Mouse (Mus musculus) gastrocnemius, adult 2 months (tissue): ENCODE results near the gene Cyp2c23. TPM values are rescaled to one million over a fixed set of nuclear protein-coding genes. Genes with fewer than 3 reads are reported as not detected.
A peak's percentile ranks its signal among the peaks of the same experiment; 100 is the strongest.

Experiments used
- DNase-seq: peaks from one replicate; pipeline ENCODE4 v3.0.0; 2022
- H3K27ac ChIP-seq: fragments of 200-600 bp; 2 replicates; pipeline ENCODE4 v1.8.1; 2022; ENCODE audit warnings: mild to moderate bottlenecking
- H3K4me3 ChIP-seq: fragments of 200-600 bp; 2 replicates; pipeline ENCODE4 v1.8.1; 2022; ENCODE audit warnings: mild to moderate bottlenecking, moderate library complexity
- CTCF ChIP-seq: fragments of 200-600 bp; IDR thresholded peaks from 2 replicates; pipeline ENCODE4 v1.8.1; 2022; ENCODE audit warnings: antibody characterized with exemption, mild to moderate bottlenecking, moderate library complexity
- intact Hi-C: fragments of 180-260 bp; cut with DNase I; formaldehyde crosslinking; loops from one replicate; pipeline ENCODE4 v1.15.1; 2025
- total RNA-seq, 2 experiments: library from RNA; stranded (reverse); gene quantifications; 2 replicates each; pipeline ENCODE4 v1.2.3; 2021

Cyp2c23 gene
- total RNA-seq, 2 experiments from 2014 or later = not detected

DNA sequence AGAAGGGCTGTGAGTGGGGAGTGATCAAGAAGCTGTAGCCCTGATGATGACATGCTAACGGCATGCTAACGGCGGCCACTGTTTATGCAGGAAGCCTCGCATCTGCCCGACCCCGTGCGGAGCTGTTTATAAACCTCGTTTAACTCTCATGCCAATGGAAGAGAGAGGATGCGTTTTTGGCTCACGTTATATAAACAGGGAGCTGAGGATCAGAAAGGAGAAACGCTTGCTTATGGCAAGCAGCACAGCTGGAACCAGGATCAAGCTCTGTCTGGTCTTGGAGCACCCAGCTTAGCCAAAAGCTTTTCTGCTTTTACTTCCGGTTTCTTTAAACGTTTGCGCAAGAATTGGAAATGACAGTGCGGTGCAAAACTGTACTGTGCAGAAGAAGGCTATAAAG is 20.2 kb downstream of the Cyp2c23 start:
- no peak overlapping the region for H3K4me3 ChIP-seq
- intact Hi-C loops = no loop called here

DNA sequence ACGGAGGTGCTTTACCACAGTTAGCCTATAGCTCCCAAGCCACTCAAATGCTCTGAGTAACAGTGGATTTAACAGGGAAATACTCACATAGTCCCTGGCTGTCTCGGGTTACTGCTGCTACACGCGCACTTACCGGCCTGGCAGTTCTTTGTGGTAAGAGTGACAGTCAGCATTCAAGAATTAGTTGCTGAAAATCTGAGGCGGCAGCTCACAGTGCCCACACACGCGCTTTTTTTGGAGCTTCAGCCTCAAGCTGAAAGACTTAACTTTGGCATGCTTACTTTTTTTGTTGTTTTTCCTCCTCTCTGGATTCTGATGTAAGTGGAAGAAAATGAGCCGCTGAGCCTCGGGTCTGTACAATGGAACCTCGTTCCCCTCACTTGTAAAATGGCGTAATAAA is 21.8 kb downstream of the Cyp2c23 start:
- H3K27ac ChIP-seq = no peak overlapping the region
- no peak overlapping the region for H3K4me3 ChIP-seq
- no peak for DNase-seq
- no peak for TF ChIP-seq CTCF
- intact Hi-C loops = no loop called here

More for the DNA sequence above, 20.2 kb downstream of the Cyp2c23 start:
- no peak for TF ChIP-seq CTCF
- no peak overlapping the region; the same call in 1 of the 2 replicates for H3K27ac ChIP-seq
- no peak for DNase-seq

DNA sequence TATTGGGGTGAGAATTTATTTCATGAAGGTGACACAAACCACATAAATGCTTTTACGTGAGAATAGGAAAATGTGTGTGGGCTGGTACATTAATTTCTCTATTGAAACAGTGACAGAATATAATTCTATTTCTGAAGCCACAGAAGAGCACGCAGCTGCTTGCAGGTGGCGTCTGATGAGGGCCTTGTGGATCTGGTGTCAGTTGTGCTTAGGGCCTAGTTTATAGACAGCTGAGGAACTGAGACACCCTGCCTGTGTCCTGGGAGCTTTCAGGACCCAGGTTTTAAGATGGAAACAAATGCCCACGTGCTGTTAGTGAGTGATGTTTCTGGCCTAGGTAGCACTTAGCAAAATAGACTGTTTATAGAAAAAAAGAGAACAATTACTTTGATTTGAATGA is 24.0 kb downstream of the Cyp2c23 start:
- DNase-seq = no peak
- intact Hi-C loops = no loop called here
- Histone ChIP-seq H3K4me3 (no peak overlapping the region), H3K27ac (no peak overlapping the region)
- TF ChIP-seq CTCF = no peak

DNA sequence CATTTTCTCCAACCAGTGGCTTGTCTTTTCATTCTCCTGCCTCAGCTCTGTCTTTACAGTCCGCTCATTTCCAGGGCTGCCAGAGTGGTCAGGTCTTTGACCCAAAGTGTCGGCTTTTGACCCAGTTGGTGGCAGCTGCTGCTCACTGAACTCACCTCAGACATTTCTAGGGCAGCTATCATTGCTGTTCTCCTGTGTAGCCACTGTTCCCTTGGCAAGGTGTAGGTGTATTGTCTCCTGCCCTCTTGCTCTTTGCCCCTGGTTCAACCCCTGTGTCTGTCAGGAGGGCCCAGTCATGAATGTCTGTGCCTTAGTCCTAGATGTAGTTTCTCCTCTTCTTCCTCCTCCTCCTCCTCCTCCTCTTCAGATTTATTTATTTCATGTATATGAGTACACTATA is 24.7 kb downstream of the Cyp2c23 start:
- no peak overlapping the region for H3K27ac ChIP-seq
- intact Hi-C loops = no loop called here
- H3K4me3 ChIP-seq = no peak overlapping the region
- no peak for DNase-seq
- TF ChIP-seq CTCF = no peak

DNA sequence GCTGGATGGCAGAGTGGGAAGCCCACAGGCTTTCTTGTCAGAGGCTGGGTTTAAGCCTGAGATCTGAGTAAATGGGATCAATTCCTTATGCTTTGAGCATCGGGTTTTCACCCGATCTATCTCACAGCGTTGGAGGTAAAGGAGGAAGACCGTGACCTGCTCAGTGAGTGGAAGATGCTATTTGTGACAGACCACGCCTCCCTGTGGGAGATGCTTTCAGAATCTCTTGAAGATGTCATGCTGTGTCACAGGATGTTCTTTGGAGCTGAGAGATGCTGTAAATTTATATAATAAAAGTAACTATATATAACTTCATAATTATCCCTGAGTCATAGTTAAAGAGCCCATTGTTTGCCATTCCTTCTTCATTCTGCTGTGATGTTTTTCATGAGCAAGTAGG is 28.3 kb downstream of the Cyp2c23 start:
- TF ChIP-seq CTCF = no peak
- intact Hi-C loops = no loop called here

DNA sequence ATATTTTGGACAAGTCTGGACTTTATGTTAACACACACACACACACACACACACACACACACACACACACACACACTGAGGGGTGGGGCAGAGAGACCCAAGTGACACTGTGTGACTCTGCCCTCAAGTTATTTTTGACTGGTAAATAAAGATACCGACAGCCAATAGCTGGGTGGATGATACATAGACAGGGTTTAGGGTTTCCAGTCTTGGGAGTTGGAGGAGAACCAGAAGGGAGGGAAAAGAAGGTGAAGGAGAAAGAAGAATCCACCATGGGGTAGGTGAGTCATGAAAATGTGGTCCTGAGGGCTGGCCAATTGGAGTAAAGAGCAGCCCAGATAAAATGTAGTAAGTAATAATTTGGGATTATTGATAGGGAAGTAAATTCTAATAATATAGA is 28.9 kb downstream of the Cyp2c23 start:
- DNase-seq = no peak
- Histone ChIP-seq H3K4me3 (peak overlapping the region; percentile 50), H3K27ac (peak overlapping the region; percentile 71)
- no peak for TF ChIP-seq CTCF
- intact Hi-C loops = no loop called here

More for the DNA sequence above, 28.3 kb downstream of the Cyp2c23 start:
- Histone ChIP-seq H3K27ac (peak overlapping the region; percentile 71), H3K4me3 (peak overlapping the region; percentile 50)
- DNase-seq = no peak

DNA sequence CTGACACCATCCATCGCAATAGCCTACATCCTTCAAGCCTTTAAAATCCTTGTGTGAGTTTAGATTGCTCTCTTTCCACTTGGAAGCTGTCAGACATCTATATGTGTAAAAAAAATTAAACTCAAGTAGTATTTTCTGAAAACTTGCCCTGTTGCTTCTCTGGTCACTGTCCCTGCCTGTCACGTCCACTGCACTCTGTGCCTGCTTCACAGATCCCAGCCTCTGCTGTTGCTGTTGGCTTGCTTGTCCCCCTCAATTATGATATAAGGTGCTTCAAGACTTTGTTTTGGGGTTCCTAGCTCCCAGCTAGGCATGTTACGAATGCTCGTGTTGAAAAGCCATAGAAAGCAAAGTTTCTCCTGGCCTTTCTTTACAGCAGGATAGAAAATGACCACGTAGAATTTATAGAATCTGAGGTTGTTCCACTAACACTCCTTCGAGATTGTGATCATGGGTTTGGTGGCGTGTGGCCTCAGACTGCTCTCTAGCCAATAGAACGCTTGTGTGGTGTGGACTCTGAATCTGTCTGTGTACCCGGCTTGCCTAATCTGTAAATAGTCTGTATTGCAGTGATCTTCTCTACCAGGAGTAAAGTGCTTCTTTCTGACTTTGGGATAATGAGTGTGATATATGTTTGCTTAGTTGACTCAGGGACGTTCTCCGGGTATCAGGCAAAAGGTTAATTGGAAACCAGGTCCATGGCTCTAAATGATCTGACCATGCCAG is 30.0 kb downstream of the Cyp2c23 start:
- intact Hi-C loops = no loop called here
- Histone ChIP-seq H3K27ac (no peak overlapping the region), H3K4me3 (no peak overlapping the region)
- DNase-seq = no peak
- no peak for TF ChIP-seq CTCF

DNA sequence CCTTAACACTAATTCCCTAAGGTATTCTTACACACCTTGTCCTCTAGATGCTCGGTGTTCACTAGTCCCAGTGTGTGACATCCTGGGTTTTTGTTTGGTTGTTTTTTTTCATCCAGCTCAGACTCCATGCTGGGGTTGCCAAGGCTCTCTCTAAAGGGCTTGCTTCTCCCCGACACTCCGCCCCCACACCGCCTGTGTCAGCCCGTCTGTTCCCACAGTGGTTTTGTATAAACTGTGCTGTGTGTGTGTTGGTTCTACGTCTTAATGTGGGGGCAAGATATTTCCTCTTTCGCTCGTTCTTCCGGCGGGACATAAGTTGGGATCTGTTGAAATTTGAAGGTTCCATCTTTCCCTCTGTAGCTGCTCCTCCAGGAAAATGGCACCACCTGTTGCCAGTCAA is 30.9 kb downstream of the Cyp2c23 start:
- Histone ChIP-seq H3K4me3 (no peak overlapping the region), H3K27ac (no peak overlapping the region)
- intact Hi-C loops = no loop called here
- no peak for TF ChIP-seq CTCF
- no peak for DNase-seq

DNA sequence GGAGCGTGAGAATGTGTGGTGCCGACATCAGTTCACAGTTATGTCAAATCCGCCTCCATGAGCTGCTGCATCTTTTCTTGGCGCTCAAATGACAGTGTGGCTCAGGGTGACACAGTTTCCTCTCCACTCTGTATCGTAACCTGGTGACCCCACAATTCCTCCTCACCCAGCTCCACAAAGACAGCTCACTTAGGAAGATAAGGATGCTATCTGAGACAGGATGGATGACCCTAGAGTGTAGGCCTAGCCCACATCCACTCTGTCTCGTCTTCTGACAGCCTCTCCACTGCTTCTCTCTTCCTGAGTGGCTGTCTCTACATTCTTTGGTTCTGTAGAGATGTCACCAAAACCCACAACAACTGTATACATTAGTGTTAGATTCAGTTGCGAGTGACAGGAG is 33.6 kb downstream of the Cyp2c23 start:
- no peak for TF ChIP-seq CTCF
- intact Hi-C loops = no loop called here

DNA sequence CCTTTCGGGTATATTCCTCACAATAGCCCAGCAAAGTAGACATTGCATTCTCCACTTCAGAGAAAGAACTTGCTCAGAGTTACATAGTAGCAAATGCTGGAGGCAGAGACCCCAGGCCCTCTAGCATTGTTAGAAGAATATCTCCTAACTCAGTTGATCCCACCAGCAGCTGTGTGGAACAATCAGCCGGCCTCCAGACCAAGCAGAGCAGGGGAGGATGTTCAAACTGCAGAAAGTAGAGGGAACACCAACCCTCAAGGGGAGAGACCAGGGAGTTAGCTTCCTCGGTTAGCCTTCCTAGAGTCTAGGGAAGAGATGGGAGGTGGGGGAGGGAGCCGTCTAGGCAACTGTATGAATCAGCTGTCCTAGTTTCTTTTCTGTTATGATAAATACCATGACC is 36.5 kb downstream of the Cyp2c23 start:
- TF ChIP-seq CTCF = no peak
- Histone ChIP-seq H3K27ac (no peak overlapping the region), H3K4me3 (no peak overlapping the region)
- intact Hi-C loops = no loop called here
- DNase-seq = no peak

More for the DNA sequence above, 33.6 kb downstream of the Cyp2c23 start:
- H3K27ac ChIP-seq = no peak overlapping the region
- no peak for DNase-seq
- H3K4me3 ChIP-seq = no peak overlapping the region

DNA sequence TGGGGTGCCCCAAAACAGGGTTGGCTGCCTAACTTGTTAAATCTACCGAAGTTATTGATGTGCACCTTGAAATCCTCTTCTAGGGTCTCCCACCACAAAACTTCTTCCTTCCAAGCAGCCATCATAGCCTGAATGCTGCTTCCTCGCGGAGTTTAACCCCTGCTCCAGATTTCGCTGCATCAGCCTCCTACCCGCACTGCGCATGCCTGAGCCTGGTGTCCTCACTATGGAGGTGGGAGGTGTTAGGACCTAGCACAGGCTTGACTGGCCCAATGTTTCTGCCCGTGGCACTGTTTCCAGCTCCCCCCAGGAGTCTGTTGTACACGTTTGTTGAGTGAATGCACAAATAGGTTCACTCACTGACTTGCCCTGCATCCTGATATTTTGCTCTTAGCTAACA is 38.6 kb downstream of the Cyp2c23 start:
- DNase-seq = no peak
- intact Hi-C loops = no loop called here
- no peak for TF ChIP-seq CTCF
- Histone ChIP-seq H3K4me3 (no peak overlapping the region), H3K27ac (no peak overlapping the region)

DNA sequence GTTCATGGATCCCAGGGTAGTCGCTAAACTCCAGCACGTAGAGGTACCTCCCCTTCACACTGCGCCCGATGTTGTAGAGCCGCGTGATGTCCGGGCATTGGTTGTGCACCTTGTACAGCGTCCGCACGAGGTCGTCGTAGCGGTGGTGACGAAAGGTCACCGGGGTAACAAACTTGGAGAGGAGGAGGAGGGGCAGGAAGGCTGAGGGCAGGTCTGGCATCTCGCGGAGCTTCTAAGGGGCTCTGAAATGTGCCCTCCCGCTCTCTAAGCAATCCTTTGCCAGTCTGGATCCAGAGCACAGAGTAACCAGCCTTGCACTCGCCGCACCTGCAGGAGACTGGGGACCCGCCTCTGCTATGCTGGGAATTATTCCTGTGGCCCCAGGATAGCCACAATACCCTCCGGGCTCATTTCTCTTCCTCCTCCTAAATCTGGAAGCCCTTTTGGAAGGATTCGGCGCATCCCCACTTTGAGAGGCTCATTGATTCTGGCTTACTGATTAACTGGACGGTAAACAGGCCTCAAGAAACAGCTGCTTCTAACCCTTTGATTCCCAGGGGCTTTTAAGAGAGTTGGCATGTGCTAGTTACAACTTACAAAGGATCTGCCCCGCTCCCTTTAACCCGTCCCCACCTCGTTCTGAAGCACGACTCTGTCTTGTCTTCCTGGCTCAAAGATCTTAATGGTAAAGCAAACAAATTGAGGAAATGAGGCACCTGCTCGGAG is 42.8 kb downstream of the Cyp2c23 start, which contains the start of gene Cpn1:
Cpn1 (minus strand) TSS at position 488 of the 726 bp plus-strand sequence.
- Histone ChIP-seq H3K27ac (no peak within 1 kb of the TSS), H3K4me3 (no peak within 1 kb of the TSS)
- no peak for DNase-seq
- intact Hi-C loops = no loop called here
- no peak for TF ChIP-seq CTCF

DNA sequence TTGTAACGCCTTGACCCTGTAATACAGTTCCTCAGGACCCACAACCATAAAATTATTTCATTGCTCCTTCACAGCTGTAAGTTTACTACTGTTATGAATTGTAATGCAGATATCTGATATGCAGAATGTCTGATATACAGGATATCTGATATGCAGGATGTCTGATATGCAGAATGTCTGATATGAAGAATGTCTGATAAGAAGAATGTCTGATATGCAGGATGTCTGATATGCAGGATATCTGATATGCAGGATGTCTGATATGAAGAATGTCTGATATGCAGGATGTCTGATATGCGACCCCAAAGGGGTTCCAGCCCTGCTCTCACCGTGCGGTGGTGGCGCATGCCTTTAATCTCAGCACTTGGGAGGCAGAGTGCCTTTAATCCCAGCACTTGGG is 47.0 kb downstream of the Cyp2c23 start:
- no peak for TF ChIP-seq CTCF
- no peak overlapping the region for H3K27ac ChIP-seq
- no peak overlapping the region for H3K4me3 ChIP-seq
- intact Hi-C loops = no loop called here
- DNase-seq = no peak

DNA sequence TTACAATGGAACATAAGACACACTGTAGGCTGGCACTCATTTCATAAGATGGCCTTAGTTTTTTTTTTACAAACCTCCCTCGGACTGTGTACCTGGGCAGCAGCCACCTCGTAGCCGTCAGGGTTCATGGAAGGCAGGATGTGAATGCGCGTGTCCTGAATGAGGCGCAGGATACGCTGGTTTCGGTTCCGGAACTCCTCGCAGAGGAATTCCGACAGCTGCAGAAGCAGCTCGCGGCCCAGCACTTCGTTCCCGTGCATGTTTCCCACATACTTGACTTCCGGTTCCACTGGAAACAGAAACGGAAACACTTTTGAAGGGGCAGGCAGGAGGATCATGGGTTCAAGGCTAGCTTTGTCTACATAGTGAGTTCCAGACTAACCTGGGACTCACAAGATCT is 48.3 kb downstream of the Cyp2c23 start:
- Histone ChIP-seq H3K4me3 (no peak overlapping the region), H3K27ac (no peak overlapping the region)
- DNase-seq = no peak
- intact Hi-C loops = no loop called here
- TF ChIP-seq CTCF = no peak
